Mouse (Mus musculus) neural tube, embryonic 13.5 days (tissue): ENCODE data around the gene Mpg. TPM values are rescaled to one million over a fixed set of nuclear protein-coding genes. Genes with fewer than 3 reads are reported as not detected.

Source experiments
- ATAC-seq: fragments of 200-750 bp; cut with Nextera tagmentation; 2 replicates; pipeline ENCODE4 v1.8.0; 2017; ENCODE audit warnings: low read depth, mild to moderate bottlenecking, moderate TSS enrichment, moderate library complexity
- H3K27ac ChIP-seq: fragments of 300-500 bp; sonication (generic); replicated peaks from 2 replicates; pipeline ENCODE4 v1.5.1; 2015; ENCODE audit warnings: moderate library complexity, mild to moderate bottlenecking, inconsistent platforms
- H3K27me3 ChIP-seq: fragments of 300-500 bp; sonication (generic); 2 replicates; pipeline ENCODE4 v1.6.1; 2015; ENCODE audit warnings: mild to moderate bottlenecking, inconsistent platforms
- H3K36me3 ChIP-seq: fragments of 300-500 bp; sonication (generic); 2 replicates; pipeline ENCODE4 v1.6.1; 2015; ENCODE audit warnings: mild to moderate bottlenecking, inconsistent platforms
- H3K4me1 ChIP-seq: fragments of 300-500 bp; sonication (generic); replicated peaks from 2 replicates; pipeline ENCODE4 v1.6.1; 2015; ENCODE audit warnings: inconsistent platforms
- H3K4me2 ChIP-seq: fragments of 300-500 bp; sonication (generic); 2 replicates; pipeline ENCODE4 v1.6.1; 2015; ENCODE audit warnings: inconsistent platforms, mild to moderate bottlenecking, moderate library complexity
- H3K4me3 ChIP-seq: fragments of 300-500 bp; sonication (generic); 2 replicates; pipeline ENCODE4 v1.5.1; 2015; ENCODE audit warnings: mild to moderate bottlenecking, inconsistent platforms
- H3K9ac ChIP-seq: fragments of 300-500 bp; sonication (generic); 2 replicates; pipeline ENCODE4 v1.6.1; 2015; ENCODE audit warnings: moderate library complexity, mild to moderate bottlenecking, inconsistent platforms
- H3K9me3 ChIP-seq: fragments of 300-500 bp; sonication (generic); 2 replicates; pipeline ENCODE4 v1.6.1; 2016; ENCODE audit warnings: inconsistent platforms
- WGBS: fragments of 180-500 bp; shearing (Covaris S2); methylation state at CpG from one replicate; pipeline ENCODE4 v1.1.7; 2015; 5-methylcytosine and 5-hydroxymethylcytosine counted together
- polyA plus RNA-seq: library from polyadenylated mRNA; unstranded; fragments of >200 nt; fragmentation: Nextera tagmentation; extraction: Ambion mirVana; gene quantifications from 2 replicates; pipeline ENCODE4 v1.2.1, GENCODE M21; 2015

Mpg gene
- 35.8 and 36.6 TPM in 2 replicates for polyA plus RNA-seq

DNA sequence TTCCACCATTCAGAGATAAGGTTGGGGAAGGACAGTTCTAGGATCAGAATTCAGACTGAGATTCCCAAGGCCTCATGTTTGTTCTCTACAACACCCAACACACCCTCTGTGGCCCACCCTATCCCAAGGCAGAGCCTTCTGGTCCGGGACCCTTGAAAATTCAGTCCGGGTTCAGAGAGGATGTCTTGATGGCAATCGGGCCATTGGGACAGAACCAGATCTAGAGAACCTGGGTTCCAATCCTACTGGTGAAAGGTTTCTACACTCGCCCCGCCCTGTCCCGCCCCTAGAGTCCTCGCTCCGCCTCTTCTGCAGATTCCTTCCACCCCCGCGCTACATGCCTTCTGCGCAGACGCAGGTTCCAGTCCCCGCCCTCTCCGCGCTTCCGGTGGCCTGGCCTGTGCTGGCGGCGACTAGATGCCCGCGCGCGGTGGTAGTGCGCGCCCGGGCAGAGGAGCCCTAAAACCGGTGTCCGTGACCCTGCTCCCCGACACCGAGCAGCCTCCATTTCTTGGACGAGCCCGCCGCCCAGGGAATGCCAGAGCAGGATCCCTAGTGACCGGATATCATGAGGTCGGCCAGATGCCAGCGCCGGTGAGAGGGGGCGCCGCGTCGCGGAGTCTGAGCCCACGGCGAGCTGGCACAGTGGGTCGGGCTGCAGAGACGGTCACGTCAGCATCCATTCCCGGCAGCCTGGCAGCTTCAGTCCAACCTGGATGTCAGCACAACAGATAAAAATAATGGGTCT, at the start of gene Mpg:
TSS of gene Mpg (plus strand) at position 382 of the 748 bp plus-strand sequence.
- Histone ChIP-seq H3K36me3 (peaks cover 23% of the 10 kb centered on the region), H3K27me3 (peaks cover 28% of the 10 kb centered on the region), H3K9ac (peak within 1 kb of the TSS; percentile 86), H3K27ac (peak within 1 kb of the TSS; percentile 87), H3K4me3 (peak within 1 kb of the TSS; percentile 69), H3K4me1 (peaks cover 59% of the 10 kb centered on the region), H3K4me2 (peak within 1 kb of the TSS; percentile 73), H3K9me3 (no peaks in the 10 kb centered on the region)
- WGBS, result 4% methylated on average over 47 of the region's 47 CpGs
- ATAC-seq, result peak; percentile 83

DNA sequence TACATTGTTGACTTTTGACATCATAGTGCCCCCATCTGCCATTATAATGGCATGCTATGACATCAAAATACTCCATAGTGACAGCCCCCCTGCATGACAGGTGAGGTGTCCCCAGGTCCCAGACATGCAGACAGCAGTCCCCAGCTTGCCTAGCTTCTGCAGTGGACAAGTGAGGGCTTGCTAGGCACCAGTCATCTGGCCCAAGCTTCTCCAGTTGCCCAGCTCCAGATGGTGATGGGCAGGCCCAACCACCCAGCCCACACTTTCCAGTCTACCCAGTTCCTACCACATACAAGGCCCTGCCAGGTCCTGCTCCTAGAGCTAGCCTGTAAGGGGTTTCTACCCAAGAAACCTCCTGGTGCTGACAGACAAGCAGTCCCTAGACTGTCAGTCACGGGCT, 47.8 kb upstream of the Mpg start:
- Histone ChIP-seq H3K27me3 (peaks cover 5% of the 10 kb centered on the region; the same call in 1 of the 2 replicates), H3K9me3 (no peaks in the 10 kb centered on the region), H3K4me1 (no peaks in the 10 kb centered on the region), H3K9ac (no peak overlapping the region), H3K27ac (no peak overlapping the region), H3K36me3 (no peaks in the 10 kb centered on the region), H3K4me2 (no peak overlapping the region), H3K4me3 (no peak overlapping the region)
- ATAC-seq, result no peak
- 91% methylated on average over 1 of the region's 1 CpGs for WGBS

- WGBS, result 84% methylated on average over 4 of the region's 4 CpGs
- no peak for ATAC-seq
- Histone ChIP-seq H3K36me3 (no peaks in the 10 kb centered on the region), H3K9ac (no peak overlapping the region), H3K4me1 (no peaks in the 10 kb centered on the region), H3K27me3 (peaks cover 5% of the 10 kb centered on the region; the same call in 1 of the 2 replicates), H3K4me2 (no peak overlapping the region), H3K9me3 (no peaks in the 10 kb centered on the region), H3K4me3 (no peak overlapping the region), H3K27ac (no peak overlapping the region)
These were observed 45.1 kb upstream of the Mpg start for GRCm38 (mm10) chr11:32181246-32181645.

DNA sequence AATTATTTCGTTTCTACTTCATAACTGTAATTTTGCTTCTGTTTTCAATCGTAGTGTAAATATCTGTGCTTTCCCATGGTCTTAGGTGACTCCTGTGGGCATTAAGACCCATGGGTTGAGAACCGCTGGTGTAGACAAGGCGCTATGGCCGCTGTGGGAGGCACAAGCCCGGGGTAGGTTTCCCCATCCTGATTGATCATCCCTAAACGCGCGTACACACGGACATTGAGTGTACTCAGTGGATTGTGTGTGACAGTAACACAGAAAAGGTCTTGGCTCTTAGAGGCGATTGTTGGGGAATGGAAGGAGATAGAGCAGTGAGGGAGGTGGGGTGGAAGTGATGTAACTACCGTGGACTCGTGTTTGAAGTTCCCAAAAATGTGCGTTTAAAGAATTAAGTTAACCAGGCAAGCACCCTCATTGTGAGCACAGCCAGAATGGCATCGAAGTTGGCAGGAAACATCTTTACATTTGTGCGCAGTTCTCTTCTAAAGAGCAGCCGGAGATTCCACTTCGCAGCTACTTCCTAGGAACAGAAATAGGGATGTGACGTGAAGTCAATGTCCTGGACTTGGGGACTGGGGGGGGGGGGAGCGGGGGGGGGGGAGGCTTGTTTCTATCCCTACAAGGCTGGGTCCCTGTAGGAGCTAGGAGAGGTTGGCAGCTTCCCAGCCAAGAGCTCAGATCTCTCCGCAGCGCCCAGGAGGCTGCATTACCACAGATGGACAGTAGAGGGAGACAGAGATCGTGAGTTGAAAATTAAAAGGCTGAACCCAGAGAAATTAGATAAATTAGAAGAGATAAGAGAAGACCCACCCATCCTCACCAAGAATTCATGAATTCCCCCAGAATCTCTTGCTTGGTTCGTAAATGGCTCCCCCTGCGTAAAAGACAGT, 44.1 kb upstream of the Mpg start:
- no peaks in the 10 kb centered on the region for H3K9me3 ChIP-seq
- no peaks in the 10 kb centered on the region for H3K4me1 ChIP-seq
- no peak overlapping the region for H3K27ac ChIP-seq
- ATAC-seq, result no peak; the same call in none of the 2 replicates
- H3K4me3 ChIP-seq, result no peak overlapping the region
- no peaks in the 10 kb centered on the region for H3K36me3 ChIP-seq
- no peak overlapping the region for H3K4me2 ChIP-seq
- 47% methylated on average over 24 of the region's 25 CpGs for whole genome bisulfite sequencing
- H3K9ac ChIP-seq, result no peak overlapping the region
- H3K27me3 ChIP-seq, result peaks cover 5% of the 10 kb centered on the region; the same call in 1 of the 2 replicates

DNA sequence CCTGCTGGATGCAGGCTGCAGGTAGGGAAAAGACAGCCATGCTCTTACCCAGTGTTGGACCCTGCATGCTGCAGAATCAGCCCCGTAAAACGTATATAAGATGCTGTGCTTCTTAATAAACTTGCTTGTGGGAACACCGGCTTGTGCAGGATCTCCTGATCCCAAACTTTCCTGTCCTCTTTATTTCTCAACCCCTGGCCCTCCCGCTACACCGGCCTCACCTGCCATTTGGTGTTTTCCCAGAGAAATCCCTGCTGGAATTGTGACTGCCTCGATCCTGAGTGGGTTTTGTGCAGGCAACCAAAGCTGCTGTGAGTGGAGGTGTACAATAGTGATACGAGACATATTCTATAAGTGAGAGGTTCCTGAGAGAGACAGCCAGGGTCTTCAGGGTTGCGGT, 41.8 kb upstream of the Mpg start:
- peaks cover 5% of the 10 kb centered on the region; the same call in 1 of the 2 replicates for H3K27me3 ChIP-seq
- no peak overlapping the region for H3K9ac ChIP-seq
- 90% methylated on average over 8 of the region's 8 CpGs for WGBS
- H3K36me3 ChIP-seq, result no peaks in the 10 kb centered on the region
- H3K27ac ChIP-seq, result no peak overlapping the region
- no peaks in the 10 kb centered on the region for H3K9me3 ChIP-seq
- no peak overlapping the region for H3K4me2 ChIP-seq
- no peak for ATAC-seq
- H3K4me1 ChIP-seq, result no peaks in the 10 kb centered on the region
- no peak overlapping the region for H3K4me3 ChIP-seq

GRCm38 (mm10) chr11:32186031-32186430, 40.3 kb upstream of the Mpg start:
- H3K27ac ChIP-seq, result no peak overlapping the region
- no peaks in the 10 kb centered on the region for H3K9me3 ChIP-seq
- peaks cover 5% of the 10 kb centered on the region; the same call in 1 of the 2 replicates for H3K27me3 ChIP-seq
- no peak overlapping the region for H3K4me2 ChIP-seq
- H3K9ac ChIP-seq, result no peak overlapping the region
- no peak for ATAC-seq
- WGBS, result 73% methylated on average over 3 of the region's 3 CpGs
- H3K4me1 ChIP-seq, result peaks cover 6% of the 10 kb centered on the region; the same call in 1 of the 2 replicates
- no peak overlapping the region for H3K4me3 ChIP-seq
- H3K36me3 ChIP-seq, result no peaks in the 10 kb centered on the region

GRCm38 (mm10) chr11:32187256-32187655, 39.0 kb upstream of the Mpg start:
- Histone ChIP-seq H3K36me3 (no peaks in the 10 kb centered on the region), H3K27ac (no peak overlapping the region), H3K9me3 (no peaks in the 10 kb centered on the region), H3K4me2 (no peak overlapping the region), H3K27me3 (no peaks in the 10 kb centered on the region), H3K4me1 (peaks cover 6% of the 10 kb centered on the region; the same call in 1 of the 2 replicates), H3K4me3 (no peak overlapping the region), H3K9ac (no peak overlapping the region)
- ATAC-seq, result no peak
- WGBS, result 88% methylated on average over 4 of the region's 4 CpGs

DNA sequence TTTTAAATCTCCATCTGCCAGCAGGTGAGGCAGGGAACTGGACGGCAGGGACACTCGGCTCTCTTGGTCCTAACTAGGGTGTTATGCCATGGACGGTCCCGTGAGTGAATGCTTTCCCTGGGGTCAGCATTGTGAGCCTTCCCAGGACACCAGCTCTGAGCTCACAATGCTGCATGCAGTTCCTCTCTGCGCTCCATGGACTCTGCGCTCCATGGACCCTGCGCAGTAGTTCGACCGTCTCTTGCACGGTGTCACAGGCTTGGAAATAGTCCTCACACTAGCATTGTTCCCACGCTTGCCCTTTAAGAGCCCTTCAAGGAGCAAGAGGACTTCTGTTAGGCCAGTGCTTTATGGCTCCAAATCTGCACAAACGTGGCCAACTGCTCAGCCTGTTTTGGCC, 37.4 kb upstream of the Mpg start:
- Histone ChIP-seq H3K36me3 (no peaks in the 10 kb centered on the region), H3K4me2 (no peak overlapping the region), H3K9ac (no peak overlapping the region), H3K27ac (no peak overlapping the region), H3K27me3 (no peaks in the 10 kb centered on the region), H3K4me3 (no peak overlapping the region), H3K9me3 (no peaks in the 10 kb centered on the region), H3K4me1 (peaks cover 6% of the 10 kb centered on the region; the same call in 1 of the 2 replicates)
- ATAC-seq, result no peak
- 85% methylated on average over 12 of the region's 12 CpGs for WGBS

DNA sequence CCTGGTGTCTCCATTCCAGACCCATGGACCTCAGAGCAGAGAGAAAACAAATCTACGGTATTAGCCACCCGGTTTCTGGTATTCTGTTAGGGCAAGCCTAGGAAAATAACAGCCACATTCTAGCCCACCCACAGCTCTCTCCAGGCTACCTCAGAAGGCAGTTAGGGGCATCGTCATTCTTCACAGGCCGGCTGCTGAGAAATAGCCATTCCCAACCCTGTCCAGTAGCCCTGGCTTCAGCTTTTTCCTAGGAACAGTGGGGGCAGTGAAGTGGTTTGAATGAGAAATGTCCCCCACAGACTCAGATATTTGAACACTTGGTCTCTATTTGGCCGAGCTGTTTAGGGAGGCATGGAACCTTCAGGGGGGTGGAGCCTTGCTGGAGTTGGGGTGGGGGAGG, 36.9 kb upstream of the Mpg start:
- H3K27me3 ChIP-seq, result no peaks in the 10 kb centered on the region
- H3K36me3 ChIP-seq, result no peaks in the 10 kb centered on the region
- no peak overlapping the region for H3K27ac ChIP-seq
- ATAC-seq, result no peak
- H3K4me2 ChIP-seq, result no peak overlapping the region
- 60% methylated on average over 5 of the region's 5 CpGs for WGBS
- peaks cover 6% of the 10 kb centered on the region; the same call in 1 of the 2 replicates for H3K4me1 ChIP-seq
- no peaks in the 10 kb centered on the region for H3K9me3 ChIP-seq
- H3K4me3 ChIP-seq, result no peak overlapping the region
- H3K9ac ChIP-seq, result no peak overlapping the region

- no peaks in the 10 kb centered on the region for H3K9me3 ChIP-seq
- H3K4me1 ChIP-seq, result peaks cover 6% of the 10 kb centered on the region; the same call in 1 of the 2 replicates
- H3K4me2 ChIP-seq, result no peak overlapping the region
- no peaks in the 10 kb centered on the region for H3K36me3 ChIP-seq
- WGBS, result 78% methylated on average over 9 of the region's 9 CpGs
- H3K27ac ChIP-seq, result no peak overlapping the region
- H3K4me3 ChIP-seq, result no peak overlapping the region
- no peaks in the 10 kb centered on the region for H3K27me3 ChIP-seq
- H3K9ac ChIP-seq, result no peak overlapping the region
- ATAC-seq, result peak; percentile 32
These were observed 36.2 kb upstream of the Mpg start for GRCm38 (mm10) chr11:32190119-32190518.

DNA sequence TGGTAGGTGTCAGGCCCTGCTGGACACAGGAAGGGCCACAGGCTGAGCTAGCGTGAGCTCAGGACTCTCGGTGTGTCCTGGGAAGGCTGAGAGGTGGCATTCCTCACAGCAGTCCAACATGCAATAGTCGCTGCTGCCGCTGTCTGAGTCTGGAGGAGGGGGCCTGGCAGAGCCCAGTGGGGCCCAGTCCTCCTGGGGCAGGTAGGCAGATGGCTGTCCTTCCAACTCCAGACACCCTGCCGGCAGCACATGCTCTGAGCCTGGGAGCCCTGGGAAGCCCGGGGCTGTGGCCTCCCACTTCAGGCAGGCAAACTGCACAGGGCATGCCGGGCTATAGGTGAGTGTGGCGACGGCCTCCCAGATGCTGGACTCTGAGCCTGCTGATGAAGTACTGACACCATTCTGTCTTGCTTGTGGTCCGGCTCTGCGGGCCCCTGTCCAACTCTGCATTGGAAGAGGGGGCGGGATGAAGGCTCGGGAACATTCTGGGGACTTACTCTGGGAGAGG, 35.6 kb upstream of the Mpg start:
- no peaks in the 10 kb centered on the region for H3K36me3 ChIP-seq
- 82% methylated on average over 13 of the region's 13 CpGs for whole genome bisulfite sequencing
- peaks cover 6% of the 10 kb centered on the region; the same call in 1 of the 2 replicates for H3K4me1 ChIP-seq
- no peaks in the 10 kb centered on the region for H3K27me3 ChIP-seq
- H3K4me2 ChIP-seq, result no peak overlapping the region
- no peak overlapping the region for H3K9ac ChIP-seq
- ATAC-seq, result peak; percentile 19; the same call in 1 of the 2 replicates
- H3K9me3 ChIP-seq, result no peaks in the 10 kb centered on the region
- no peak overlapping the region for H3K4me3 ChIP-seq
- no peak overlapping the region for H3K27ac ChIP-seq

DNA sequence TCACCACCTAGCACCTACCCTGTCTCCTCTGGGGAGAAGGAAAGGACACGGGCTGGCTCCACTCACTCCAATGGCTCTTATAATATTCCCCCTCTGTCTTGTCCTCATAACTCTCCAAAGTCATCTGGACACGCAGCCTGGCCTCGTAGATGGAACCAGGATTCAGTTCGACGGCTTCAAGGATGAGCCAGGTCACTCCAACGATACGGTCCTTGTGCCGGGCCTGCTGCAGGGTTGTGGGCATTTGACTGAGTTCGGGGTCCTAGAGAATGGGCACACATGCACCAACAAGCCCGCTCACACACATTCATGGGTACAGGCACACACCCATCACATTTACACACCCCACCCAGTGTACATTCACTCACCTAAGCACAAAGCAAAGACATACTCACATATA, 33.1 kb upstream of the Mpg start:
- Histone ChIP-seq H3K4me3 (no peak overlapping the region), H3K9me3 (no peaks in the 10 kb centered on the region), H3K27ac (no peak overlapping the region), H3K27me3 (no peaks in the 10 kb centered on the region), H3K36me3 (no peaks in the 10 kb centered on the region), H3K4me1 (peaks cover 6% of the 10 kb centered on the region; the same call in 1 of the 2 replicates), H3K9ac (no peak overlapping the region), H3K4me2 (no peak overlapping the region)
- 83% methylated on average over 10 of the region's 10 CpGs for WGBS
- ATAC-seq, result no peak
